Mouse (Mus musculus): Measurements from ENCODE around the gene Lgr6. TPM values are rescaled to one million over a fixed set of nuclear protein-coding genes. Genes with fewer than 3 reads are reported as not detected.

Gene Lgr6
- polyA plus RNA-seq (2011; ENCODE audit: insufficient read length, low read depth, missing spikeins) = 2.3 TPM in 2 replicates

- no peak within 1 kb of the TSS for H3K27ac ChIP-seq (ENCODE audit: insufficient read depth, low read length)
- TF ChIP-seq CTCF (IDR thresholded peaks at IDR 0.05; ENCODE audit: borderline replicate concordance, insufficient read depth, low read length) (no peak), POLR2A (IDR thresholded peaks at IDR 0.05; ENCODE audit: low read depth, low read length) (no peak)
- 0 out of 2 replicates have a peak within 1 kb of the TSS, but pooled peaks have one; percentile 7 for H3K4me3 ChIP-seq (ENCODE audit: insufficient read depth, low read length)
- no peaks in the 10 kb centered on the region for H3K4me1 ChIP-seq (ENCODE audit: control insufficient read depth, insufficient read depth, low read length)
These were observed at the start of gene Lgr6 for GRCm38 (mm10) chr1:135105124-135105523. TSS of gene Lgr6 (minus strand) at chr1:135105276.

GRCm38 (mm10) chr1:135154411-135154959 lies 49.4 kb upstream of the Lgr6 start:
- H3K27ac ChIP-seq (ENCODE audit: insufficient read depth, low read length) = no peak overlapping the region
- peaks cover 11% of the 10 kb centered on the region for H3K4me1 ChIP-seq (ENCODE audit: control insufficient read depth, insufficient read depth, low read length)
- TF ChIP-seq CTCF (IDR thresholded peaks at IDR 0.05; ENCODE audit: borderline replicate concordance, insufficient read depth, low read length) = peak; percentile 26; the same call in 1 of the 2 replicates
- no peak for TF ChIP-seq POLR2A (IDR thresholded peaks at IDR 0.05; ENCODE audit: low read depth, low read length)
- H3K4me3 ChIP-seq (ENCODE audit: insufficient read depth, low read length) = no peak overlapping the region

- peaks cover 11% of the 10 kb centered on the region for H3K4me1 ChIP-seq (ENCODE audit: control insufficient read depth, insufficient read depth, low read length)
- H3K27ac ChIP-seq (ENCODE audit: insufficient read depth, low read length) = no peak overlapping the region
- no peak for TF ChIP-seq CTCF (IDR thresholded peaks at IDR 0.05; ENCODE audit: borderline replicate concordance, insufficient read depth, low read length)
- no peak for TF ChIP-seq POLR2A (IDR thresholded peaks at IDR 0.05; ENCODE audit: low read depth, low read length)
- H3K4me3 ChIP-seq (ENCODE audit: insufficient read depth, low read length) = no peak overlapping the region
These were observed 48.9 kb upstream of the Lgr6 start for GRCm38 (mm10) chr1:135154011-135154410.

GRCm38 (mm10) chr1:135148996-135149395 lies 43.9 kb upstream of the Lgr6 start:
- H3K4me3 ChIP-seq (ENCODE audit: insufficient read depth, low read length) = 0 out of 2 replicates have a peak overlapping the region, but pooled peaks have one; percentile 10
- H3K27ac ChIP-seq (ENCODE audit: insufficient read depth, low read length) = no peak overlapping the region
- no peak for TF ChIP-seq CTCF (IDR thresholded peaks at IDR 0.05; ENCODE audit: borderline replicate concordance, insufficient read depth, low read length)
- no peak for TF ChIP-seq POLR2A (IDR thresholded peaks at IDR 0.05; ENCODE audit: low read depth, low read length)
- H3K4me1 ChIP-seq (ENCODE audit: control insufficient read depth, insufficient read depth, low read length) = peaks cover 9% of the 10 kb centered on the region

- Histone ChIP-seq H3K27ac (ENCODE audit: insufficient read depth, low read length) (no peak overlapping the region), H3K4me1 (ENCODE audit: control insufficient read depth, insufficient read depth, low read length) (peaks cover 7% of the 10 kb centered on the region), H3K4me3 (ENCODE audit: insufficient read depth, low read length) (peak overlapping the region; percentile 74)
- no peak for TF ChIP-seq CTCF (IDR thresholded peaks at IDR 0.05; ENCODE audit: borderline replicate concordance, insufficient read depth, low read length)
- no peak for TF ChIP-seq POLR2A (IDR thresholded peaks at IDR 0.05; ENCODE audit: low read depth, low read length)
These were observed 43.4 kb upstream of the Lgr6 start for GRCm38 (mm10) chr1:135148476-135148875.

- Histone ChIP-seq H3K27ac (ENCODE audit: insufficient read depth, low read length) (peak overlapping the region; percentile 92), H3K4me3 (ENCODE audit: insufficient read depth, low read length) (peak overlapping the region; percentile 74), H3K4me1 (ENCODE audit: control insufficient read depth, insufficient read depth, low read length) (peaks cover 7% of the 10 kb centered on the region)
- TF ChIP-seq POLR2A (IDR thresholded peaks at IDR 0.05; ENCODE audit: low read depth, low read length) (no peak), CTCF (IDR thresholded peaks at IDR 0.05; ENCODE audit: borderline replicate concordance, insufficient read depth, low read length) (no peak)
These were observed 42.6 kb upstream of the Lgr6 start for GRCm38 (mm10) chr1:135147702-135148058.

- Histone ChIP-seq H3K4me1 (ENCODE audit: control insufficient read depth, insufficient read depth, low read length) (peaks cover 2% of the 10 kb centered on the region; the same call in 1 of the 2 replicates), H3K4me3 (ENCODE audit: insufficient read depth, low read length) (peak overlapping the region; percentile 74), H3K27ac (ENCODE audit: insufficient read depth, low read length) (peak overlapping the region; percentile 92)
- TF ChIP-seq POLR2A (IDR thresholded peaks at IDR 0.05; ENCODE audit: low read depth, low read length) (peak; percentile 82), CTCF (IDR thresholded peaks at IDR 0.05; ENCODE audit: borderline replicate concordance, insufficient read depth, low read length) (no peak)
These were observed 42.0 kb upstream of the Lgr6 start for GRCm38 (mm10) chr1:135146946-135147701.

GRCm38 (mm10) chr1:135146077-135146945 lies 41.2 kb upstream of the Lgr6 start, which contains the start of gene Arl8a:
TSS of gene Arl8a (plus strand) at chr1:135146824.
- H3K4me1 ChIP-seq (ENCODE audit: control insufficient read depth, insufficient read depth, low read length) = peaks cover 2% of the 10 kb centered on the region; the same call in 1 of the 2 replicates
- H3K27ac ChIP-seq (ENCODE audit: insufficient read depth, low read length) = peak within 1 kb of the TSS; percentile 92
- H3K4me3 ChIP-seq (ENCODE audit: insufficient read depth, low read length) = peak within 1 kb of the TSS; percentile 78
- TF ChIP-seq POLR2A (IDR thresholded peaks at IDR 0.05; ENCODE audit: low read depth, low read length) (peak; percentile 67), CTCF (IDR thresholded peaks at IDR 0.05; ENCODE audit: borderline replicate concordance, insufficient read depth, low read length) (no peak)

GRCm38 (mm10) chr1:135143940-135144339 lies 38.9 kb upstream of the Lgr6 start:
- TF ChIP-seq CTCF (IDR thresholded peaks at IDR 0.05; ENCODE audit: borderline replicate concordance, insufficient read depth, low read length) = no peak
- no peak for TF ChIP-seq POLR2A (IDR thresholded peaks at IDR 0.05; ENCODE audit: low read depth, low read length)

More at GRCm38 (mm10) chr1:135143940-135144339, 38.9 kb upstream of the Lgr6 start:
- no peak overlapping the region for H3K4me3 ChIP-seq (ENCODE audit: insufficient read depth, low read length)
- no peak overlapping the region for H3K27ac ChIP-seq (ENCODE audit: insufficient read depth, low read length)
- H3K4me1 ChIP-seq (ENCODE audit: control insufficient read depth, insufficient read depth, low read length) = no peaks in the 10 kb centered on the region

All from embryonic fibroblast, embryonic 13.5 days (primary cell).